Mouse (Mus musculus) fibroblast of lung, adult 2 months (primary cell): ENCODE measurements around the gene Gm14434.
"Not testable (repeated sequence)": the region's sequence is repeated elsewhere in the genome, so short reads cannot be mapped to it uniquely, and the experiment has no call there.

Source experiments
- DNase-seq: peaks from one replicate; pipeline ENCODE4 v3.0.0-alpha.2; 2011; ENCODE audit warnings: low read depth

The Gm14434 gene

GRCm38 (mm10) chr2:176486683-176487082, at the start of gene Gm14434:
TSS of gene Gm14434 (minus strand) at chr2:176486783.
- DNase-seq, result not testable (repeated sequence)

- DNase-seq, result not testable (repeated sequence)
These were observed 34.2 kb upstream of the Gm14434 start, which contains the start of gene Zfp967 for GRCm38 (mm10) chr2:176520756-176521155. TSS of gene Zfp967 (plus strand) at chr2:176521056.

- DNase-seq, result not testable (repeated sequence)
These were observed 63.3 kb downstream of the Gm14434 start, which contains the start of gene Gm14435 for GRCm38 (mm10) chr2:176423294-176423693. TSS of gene Gm14435 (plus strand) at chr2:176423594.
